Mouse (Mus musculus): ENCODE measurements around the gene Keap1. TPM values are rescaled to one million over a fixed set of nuclear protein-coding genes. Genes with fewer than 3 reads are reported as not detected.
"Not testable (repeated sequence)": the region's sequence is repeated elsewhere in the genome, so short reads cannot be mapped to it uniquely, and the experiment has no call there.

The Keap1 gene
- polyA plus RNA-seq, 1 experiment from 2014 or later, result 60.4 TPM

DNA sequence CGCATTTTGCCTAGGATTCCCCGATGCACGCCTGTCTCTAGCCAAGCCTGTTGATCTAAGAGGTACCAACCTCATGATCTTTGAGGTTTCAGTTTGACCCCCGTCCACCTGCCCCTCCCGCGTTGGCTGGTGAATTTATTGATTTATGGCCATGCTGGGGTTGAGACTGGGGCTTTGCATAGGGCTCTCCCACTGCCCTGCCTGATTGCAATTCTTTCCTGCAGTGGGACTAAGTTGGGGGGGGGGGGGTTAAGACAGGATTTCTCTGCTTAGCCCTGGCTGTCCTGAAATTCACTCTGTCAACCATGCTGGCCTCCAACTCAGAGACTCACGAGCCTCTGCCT, 13.8 kb downstream of the Keap1 start:
- ATAC-seq (ENCODE audit: low read depth), result no peak
- peak overlapping the region; percentile 60 for H3K4me2 ChIP-seq (ENCODE audit: low read depth, low read length)
- no peaks in the 10 kb centered on the region for H3K27me3 ChIP-seq (ENCODE audit: control insufficient read depth, insufficient read depth, low read depth, low read length)
- no peaks in the 10 kb centered on the region for H3K9me3 ChIP-seq (ENCODE audit: control insufficient read depth, low read length)
- 9% methylated on average over 7 of the region's 7 CpGs for WGBS
- peak overlapping the region; percentile 51; the same call in 1 of the 2 replicates for H3K9ac ChIP-seq (ENCODE audit: low read length)
- peak overlapping the region; percentile 42 for H3K4me3 ChIP-seq (ENCODE audit: low read length)
- H3K27ac ChIP-seq (ENCODE audit: low read length), result no peak overlapping the region
- H3K4me1 ChIP-seq (replicated peaks; ENCODE audit: control insufficient read depth, insufficient read depth, low read length), result peaks cover 9% of the 10 kb centered on the region; the same call in 1 of the 2 replicates
- H3K36me3 ChIP-seq (ENCODE audit: control insufficient read depth, insufficient read depth, low read length), result no peaks in the 10 kb centered on the region; the same call in 1 of the 2 replicates

DNA sequence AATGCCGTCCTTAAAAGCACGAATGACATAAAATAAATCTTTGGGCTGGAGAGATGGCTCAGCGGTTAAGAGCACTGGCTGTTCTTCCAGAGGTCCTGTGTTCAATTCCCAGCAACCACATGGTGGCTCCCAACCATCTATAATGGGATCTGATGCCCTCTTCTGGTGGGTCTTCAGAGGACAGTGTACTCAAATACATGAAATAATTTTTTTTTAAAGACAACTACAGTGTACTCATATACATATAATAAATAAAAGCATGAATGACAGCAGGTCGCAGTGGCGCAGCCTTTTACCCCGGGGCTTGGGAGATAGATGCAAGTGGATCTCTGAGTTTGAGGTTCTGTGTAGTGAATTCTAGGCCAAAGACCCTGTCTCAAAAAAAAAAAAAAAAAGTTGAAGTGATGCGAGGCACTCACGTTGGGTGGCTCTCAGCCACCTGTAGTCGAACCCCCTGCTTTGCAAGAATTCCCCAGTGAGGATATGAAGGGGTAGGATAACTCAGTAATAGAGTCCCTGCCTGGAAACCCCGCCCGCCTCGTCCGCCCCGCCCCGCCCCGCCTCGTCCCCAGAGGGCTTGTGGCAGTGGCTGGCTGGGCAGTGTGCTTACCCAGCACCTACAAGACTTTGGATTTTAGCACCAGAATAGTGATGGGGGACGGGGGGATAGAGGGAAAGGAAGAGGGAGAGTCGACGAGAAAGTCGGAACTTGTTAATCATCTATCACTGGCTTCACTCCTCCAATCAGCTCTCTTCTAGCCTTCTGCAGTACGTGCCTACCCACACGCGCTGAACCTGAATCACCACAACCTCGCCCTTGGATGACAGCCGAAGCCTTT, 14.4 kb downstream of the Keap1 start:
- Histone ChIP-seq H3K9ac (ENCODE audit: low read length) (peak overlapping the region; percentile 51; the same call in 1 of the 2 replicates), H3K4me1 (replicated peaks; ENCODE audit: control insufficient read depth, insufficient read depth, low read length) (peaks cover 9% of the 10 kb centered on the region; the same call in 1 of the 2 replicates), H3K9me3 (ENCODE audit: control insufficient read depth, low read length) (no peaks in the 10 kb centered on the region), H3K27me3 (ENCODE audit: control insufficient read depth, insufficient read depth, low read depth, low read length) (no peaks in the 10 kb centered on the region), H3K36me3 (ENCODE audit: control insufficient read depth, insufficient read depth, low read length) (no peaks in the 10 kb centered on the region; the same call in 1 of the 2 replicates), H3K27ac (ENCODE audit: low read length) (no peak overlapping the region), H3K4me3 (ENCODE audit: low read length) (peak overlapping the region; percentile 42), H3K4me2 (ENCODE audit: low read depth, low read length) (peak overlapping the region; percentile 60)
- WGBS, result 20% methylated on average over 26 of the region's 26 CpGs
- ATAC-seq (ENCODE audit: low read depth), result peak; percentile 27

GRCm38 (mm10) chr9:21223906-21224305, 15.3 kb downstream of the Keap1 start:
- peaks cover 9% of the 10 kb centered on the region; the same call in 1 of the 2 replicates for H3K4me1 ChIP-seq (replicated peaks; ENCODE audit: control insufficient read depth, insufficient read depth, low read length)
- no peak overlapping the region for H3K9ac ChIP-seq (ENCODE audit: low read length)
- WGBS, result 84% methylated on average over 6 of the region's 6 CpGs
- no peaks in the 10 kb centered on the region for H3K36me3 ChIP-seq (ENCODE audit: control insufficient read depth, insufficient read depth, low read length)
- ATAC-seq (ENCODE audit: low read depth), result no peak
- no peaks in the 10 kb centered on the region for H3K27me3 ChIP-seq (ENCODE audit: control insufficient read depth, insufficient read depth, low read depth, low read length)
- H3K4me3 ChIP-seq (ENCODE audit: low read length), result no peak overlapping the region
- H3K9me3 ChIP-seq (ENCODE audit: control insufficient read depth, low read length), result no peaks in the 10 kb centered on the region
- no peak overlapping the region for H3K4me2 ChIP-seq (ENCODE audit: low read depth, low read length)
- H3K27ac ChIP-seq (ENCODE audit: low read length), result no peak overlapping the region

DNA sequence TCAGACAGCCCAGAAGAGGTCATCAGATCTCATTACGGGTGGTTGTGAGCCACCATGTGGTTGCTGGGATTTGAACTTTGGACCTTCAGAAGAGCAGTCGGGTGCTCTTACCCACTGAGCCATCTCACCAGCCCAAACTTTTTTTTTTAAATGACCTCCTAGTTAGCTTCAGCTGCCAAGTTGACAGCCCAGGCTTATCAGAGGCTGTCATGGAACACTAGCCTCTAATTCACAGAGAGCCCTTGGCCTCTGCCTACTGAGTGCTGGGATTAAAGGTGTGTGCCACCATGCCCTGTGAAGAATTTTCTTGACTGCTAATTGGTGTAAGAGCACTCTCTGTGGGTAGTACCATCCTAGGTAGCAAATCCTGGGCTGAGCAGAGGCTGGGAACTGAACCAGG, 15.7 kb downstream of the Keap1 start:
- H3K36me3 ChIP-seq (ENCODE audit: control insufficient read depth, insufficient read depth, low read length); H3K9ac ChIP-seq (ENCODE audit: low read length); H3K27me3 ChIP-seq (ENCODE audit: control insufficient read depth, insufficient read depth, low read depth, low read length); H3K4me1 ChIP-seq (replicated peaks; ENCODE audit: control insufficient read depth, insufficient read depth, low read length); H3K9me3 ChIP-seq (ENCODE audit: control insufficient read depth, low read length); H3K4me2 ChIP-seq (ENCODE audit: low read depth, low read length); H3K4me3 ChIP-seq (ENCODE audit: low read length); H3K27ac ChIP-seq (ENCODE audit: low read length); ATAC-seq (ENCODE audit: low read depth): not testable (repeated sequence)
- 80% methylated on average over 1 of the region's 2 CpGs for WGBS

- no peaks in the 10 kb centered on the region for H3K27me3 ChIP-seq (ENCODE audit: control insufficient read depth, insufficient read depth, low read depth, low read length)
- no peaks in the 10 kb centered on the region for H3K36me3 ChIP-seq (ENCODE audit: control insufficient read depth, insufficient read depth, low read length)
- H3K9ac ChIP-seq (ENCODE audit: low read length), result no peak overlapping the region
- H3K9me3 ChIP-seq (ENCODE audit: control insufficient read depth, low read length), result no peaks in the 10 kb centered on the region
- peaks cover 9% of the 10 kb centered on the region; the same call in 1 of the 2 replicates for H3K4me1 ChIP-seq (replicated peaks; ENCODE audit: control insufficient read depth, insufficient read depth, low read length)
- no peak overlapping the region for H3K4me3 ChIP-seq (ENCODE audit: low read length)
- 12% methylated on average over 7 of the region's 7 CpGs for WGBS
- peak; percentile 60 for ATAC-seq (ENCODE audit: low read depth)
- no peak overlapping the region for H3K27ac ChIP-seq (ENCODE audit: low read length)
- no peak overlapping the region for H3K4me2 ChIP-seq (ENCODE audit: low read depth, low read length)
These were observed 17.7 kb downstream of the Keap1 start for GRCm38 (mm10) chr9:21221383-21221929.

DNA sequence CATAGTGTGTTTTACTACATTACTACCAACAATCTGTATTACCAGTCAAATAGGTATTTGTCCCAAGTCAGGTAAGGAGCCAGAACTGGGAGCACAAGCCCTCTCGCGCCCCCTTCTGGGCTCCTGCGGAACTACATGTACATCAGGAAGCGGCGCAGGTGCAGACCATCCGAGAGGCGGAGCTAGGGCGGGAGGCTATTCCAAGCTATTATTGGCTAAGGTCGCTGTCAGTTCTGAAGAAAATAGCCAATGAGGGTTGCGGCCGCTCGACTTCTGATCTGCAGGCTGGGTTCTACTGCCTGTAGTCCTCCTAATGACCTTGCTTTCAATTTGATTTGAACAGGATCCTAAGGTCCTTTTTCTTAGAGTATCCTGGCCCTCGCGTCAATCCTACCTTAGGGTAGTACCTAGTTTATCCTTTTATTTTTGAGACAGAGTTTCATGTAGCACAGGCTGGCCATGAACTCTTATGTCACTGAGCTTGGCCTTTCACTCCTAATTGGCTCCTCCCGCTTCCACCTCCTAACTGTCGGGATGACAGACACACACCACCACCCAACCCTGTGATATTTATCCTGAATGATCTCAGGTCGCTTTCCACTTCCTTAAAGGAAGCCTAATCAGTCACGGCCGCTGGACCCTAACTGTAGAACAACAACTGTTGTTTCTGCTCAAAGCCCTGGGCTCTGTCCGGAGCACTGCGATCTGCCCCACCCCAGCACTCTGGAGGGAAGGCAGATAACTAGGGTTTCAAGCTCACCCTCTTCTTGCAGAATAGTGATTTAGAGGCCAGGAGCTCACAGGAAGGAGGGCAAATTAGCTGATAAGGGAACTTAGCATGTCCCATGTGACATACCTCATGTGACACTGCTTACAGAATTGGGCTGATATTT, 18.4 kb downstream of the Keap1 start:
- no peak overlapping the region for H3K27ac ChIP-seq (ENCODE audit: low read length)
- peaks cover 9% of the 10 kb centered on the region; the same call in 1 of the 2 replicates for H3K4me1 ChIP-seq (replicated peaks; ENCODE audit: control insufficient read depth, insufficient read depth, low read length)
- H3K4me3 ChIP-seq (ENCODE audit: low read length), result peak overlapping the region; percentile 34
- WGBS, result 12% methylated on average over 21 of the region's 21 CpGs
- H3K9me3 ChIP-seq (ENCODE audit: control insufficient read depth, low read length), result no peaks in the 10 kb centered on the region
- H3K4me2 ChIP-seq (ENCODE audit: low read depth, low read length), result peak overlapping the region; percentile 52
- no peaks in the 10 kb centered on the region for H3K27me3 ChIP-seq (ENCODE audit: control insufficient read depth, insufficient read depth, low read depth, low read length)
- H3K36me3 ChIP-seq (ENCODE audit: control insufficient read depth, insufficient read depth, low read length), result no peaks in the 10 kb centered on the region
- peak overlapping the region; percentile 2; the same call in 1 of the 2 replicates for H3K9ac ChIP-seq (ENCODE audit: low read length)
- peak; percentile 92 for ATAC-seq (ENCODE audit: low read depth)

DNA sequence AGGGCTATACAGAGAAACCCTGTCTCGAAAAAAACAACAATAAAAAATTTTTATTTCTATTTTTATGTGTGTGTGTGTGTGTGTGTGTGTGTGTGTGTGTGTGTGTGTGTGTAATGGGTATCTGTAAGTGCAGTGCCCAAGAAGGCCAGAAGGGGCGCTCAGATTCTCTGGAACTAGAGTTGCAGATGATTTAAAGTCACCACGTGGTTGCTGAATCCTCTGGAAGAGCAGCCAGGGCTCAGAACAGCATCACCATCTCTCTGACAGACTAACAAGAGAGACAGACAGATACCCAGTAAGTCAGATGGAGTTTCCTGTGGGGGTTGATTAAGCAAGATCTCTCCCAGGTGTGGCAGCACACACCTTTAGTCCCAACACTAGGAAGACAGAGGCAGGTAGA, 19.3 kb downstream of the Keap1 start:
- WGBS, result 42% methylated on average over 3 of the region's 3 CpGs
- Histone ChIP-seq H3K27me3 (ENCODE audit: control insufficient read depth, insufficient read depth, low read depth, low read length) (no peaks in the 10 kb centered on the region), H3K4me1 (replicated peaks; ENCODE audit: control insufficient read depth, insufficient read depth, low read length) (peaks cover 4% of the 10 kb centered on the region; the same call in 1 of the 2 replicates), H3K27ac (ENCODE audit: low read length) (no peak overlapping the region), H3K9me3 (ENCODE audit: control insufficient read depth, low read length) (no peaks in the 10 kb centered on the region), H3K4me2 (ENCODE audit: low read depth, low read length) (no peak overlapping the region), H3K9ac (ENCODE audit: low read length) (no peak overlapping the region), H3K36me3 (ENCODE audit: control insufficient read depth, insufficient read depth, low read length) (no peaks in the 10 kb centered on the region), H3K4me3 (ENCODE audit: low read length) (no peak overlapping the region)
- ATAC-seq (ENCODE audit: low read depth), result no peak

GRCm38 (mm10) chr9:21216050-21216841, 22.9 kb downstream of the Keap1 start:
- H3K4me2 ChIP-seq (ENCODE audit: low read depth, low read length), result no peak overlapping the region
- no peak overlapping the region for H3K9ac ChIP-seq (ENCODE audit: low read length)
- no peaks in the 10 kb centered on the region for H3K9me3 ChIP-seq (ENCODE audit: control insufficient read depth, low read length)
- no peaks in the 10 kb centered on the region for H3K27me3 ChIP-seq (ENCODE audit: control insufficient read depth, insufficient read depth, low read depth, low read length)
- no peak for ATAC-seq (ENCODE audit: low read depth)
- no peak overlapping the region for H3K27ac ChIP-seq (ENCODE audit: low read length)
- H3K36me3 ChIP-seq (ENCODE audit: control insufficient read depth, insufficient read depth, low read length), result no peaks in the 10 kb centered on the region
- H3K4me3 ChIP-seq (ENCODE audit: low read length), result no peak overlapping the region
- H3K4me1 ChIP-seq (replicated peaks; ENCODE audit: control insufficient read depth, insufficient read depth, low read length), result peaks cover 4% of the 10 kb centered on the region; the same call in 1 of the 2 replicates
- WGBS, result 59% methylated on average over 25 of the region's 25 CpGs

All from lung, embryonic 16.5 days (tissue).